Mouse (Mus musculus) forebrain, embryonic 13.5 days (tissue): ENCODE data around the gene Col6a5. TPM values are rescaled to one million over a fixed set of nuclear protein-coding genes. Genes with fewer than 3 reads are reported as not detected.
A peak's percentile ranks its signal among the peaks of the same experiment; 100 is the strongest.
"Not testable (repeated sequence)": the region's sequence is repeated elsewhere in the genome, so short reads cannot be mapped to it uniquely, and the experiment has no call there.

Experiments
- ATAC-seq: fragments of 200-750 bp; cut with Nextera tagmentation; 2 replicates; pipeline ENCODE4 v1.8.0; 2017
- H3K27ac ChIP-seq: fragments of 300-500 bp; sonication (generic); 2 replicates; pipeline ENCODE4 v1.5.1; 2015; ENCODE audit warnings: inconsistent platforms, mild to moderate bottlenecking, moderate library complexity
- H3K27me3 ChIP-seq: fragments of 300-500 bp; sonication (generic); 2 replicates; pipeline ENCODE4 v1.6.1; 2015; ENCODE audit warnings: mild to moderate bottlenecking, inconsistent platforms
- H3K36me3 ChIP-seq: fragments of 300-500 bp; sonication (generic); 2 replicates; pipeline ENCODE4 v1.6.1; 2015; ENCODE audit warnings: mild to moderate bottlenecking, inconsistent platforms; ENCODE audit not compliant: poor library complexity, severe bottlenecking
- H3K4me1 ChIP-seq: fragments of 300-500 bp; sonication (generic); 2 replicates; pipeline ENCODE4 v1.6.1; 2015; ENCODE audit warnings: inconsistent platforms
- H3K4me2 ChIP-seq: fragments of 300-500 bp; sonication (generic); 2 replicates; pipeline ENCODE4 v1.6.1; 2015; ENCODE audit warnings: inconsistent platforms, mild to moderate bottlenecking, moderate library complexity
- H3K4me3 ChIP-seq: fragments of 300-500 bp; sonication (generic); 2 replicates; pipeline ENCODE4 v1.5.1; 2015; ENCODE audit warnings: mild to moderate bottlenecking, inconsistent platforms
- H3K9ac ChIP-seq: fragments of 300-500 bp; sonication (generic); 2 replicates; pipeline ENCODE4 v1.6.1; 2015; ENCODE audit warnings: mild to moderate bottlenecking, inconsistent platforms
- H3K9me3 ChIP-seq: fragments of 300-500 bp; sonication (generic); replicated peaks from 2 replicates; pipeline ENCODE4 v1.6.1; 2016; ENCODE audit warnings: inconsistent platforms
- WGBS: fragments of 180-500 bp; shearing (Covaris S2); methylation state at CpG from one replicate; pipeline ENCODE4 v1.1.7; 2015; 5-methylcytosine and 5-hydroxymethylcytosine counted together
- polyA plus RNA-seq: library from polyadenylated mRNA; unstranded; fragments of >200 nt; fragmentation: Nextera tagmentation; extraction: Ambion mirVana; gene quantifications from 2 replicates; pipeline ENCODE4 v1.2.1, GENCODE M21; 2015

The Col6a5 gene
- polyA plus RNA-seq, 1 experiment from 2014 or later, result 0.06 TPM

GRCm38 (mm10) chr9:105841386-105841785 is 119.1 kb downstream of the Col6a5 start:
- not testable (repeated sequence) for H3K27ac ChIP-seq, H3K9me3 ChIP-seq, H3K36me3 ChIP-seq, H3K4me3 ChIP-seq, H3K9ac ChIP-seq, H3K4me1 ChIP-seq, H3K27me3 ChIP-seq, H3K4me2 ChIP-seq, ATAC-seq
- WGBS, result 72% methylated on average over 5 of the region's 5 CpGs

- no peak overlapping the region for H3K27ac ChIP-seq
- H3K9me3 ChIP-seq, result no peaks in the 10 kb centered on the region
- no peak overlapping the region for H3K4me2 ChIP-seq
- H3K36me3 ChIP-seq, result no peaks in the 10 kb centered on the region
- H3K27me3 ChIP-seq, result no peaks in the 10 kb centered on the region
- no peaks in the 10 kb centered on the region for H3K4me1 ChIP-seq
- no peak overlapping the region for H3K4me3 ChIP-seq
- no peak for ATAC-seq
- 85% methylated on average over 5 of the region's 5 CpGs for WGBS
- no peak overlapping the region for H3K9ac ChIP-seq
Measured at GRCm38 (mm10) chr9:105839147-105839515, 121.3 kb downstream of the Col6a5 start.

- Histone ChIP-seq H3K36me3 (no peaks in the 10 kb centered on the region), H3K27me3 (no peaks in the 10 kb centered on the region), H3K27ac (no peak overlapping the region), H3K4me2 (no peak overlapping the region), H3K4me1 (no peaks in the 10 kb centered on the region), H3K9ac (no peak overlapping the region), H3K9me3 (no peaks in the 10 kb centered on the region), H3K4me3 (no peak overlapping the region)
- no peak for ATAC-seq
- WGBS, result 86% methylated on average over 4 of the region's 4 CpGs
Measured at GRCm38 (mm10) chr9:105838396-105839146, 121.9 kb downstream of the Col6a5 start.

- H3K4me2 ChIP-seq, result no peak overlapping the region
- no peak overlapping the region for H3K9ac ChIP-seq
- H3K36me3 ChIP-seq, result no peaks in the 10 kb centered on the region
- no peaks in the 10 kb centered on the region for H3K4me1 ChIP-seq
- no peak overlapping the region for H3K27ac ChIP-seq
- no peaks in the 10 kb centered on the region for H3K9me3 ChIP-seq
- no peaks in the 10 kb centered on the region for H3K27me3 ChIP-seq
- no peak for ATAC-seq
- no peak overlapping the region for H3K4me3 ChIP-seq
- 91% methylated on average over 7 of the region's 7 CpGs for WGBS
Measured at GRCm38 (mm10) chr9:105835587-105835986, 124.9 kb downstream of the Col6a5 start.

GRCm38 (mm10) chr9:105834799-105835198 is 125.6 kb downstream of the Col6a5 start:
- WGBS, result 49% methylated on average over 4 of the region's 4 CpGs
- no peak for ATAC-seq

GRCm38 (mm10) chr9:105831291-105831690 is 129.2 kb downstream of the Col6a5 start:
- no peak for ATAC-seq
- H3K4me2 ChIP-seq, result no peak overlapping the region
- 0 out of 2 replicates have a peak, but pooled peaks cover 2% of the 10 kb centered on the region for H3K27me3 ChIP-seq
- H3K9me3 ChIP-seq, result no peaks in the 10 kb centered on the region
- no peaks in the 10 kb centered on the region for H3K36me3 ChIP-seq
- no peaks in the 10 kb centered on the region for H3K4me1 ChIP-seq
- no peak overlapping the region for H3K9ac ChIP-seq
- no peak overlapping the region for H3K27ac ChIP-seq
- H3K4me3 ChIP-seq, result no peak overlapping the region
- WGBS, result 94% methylated on average over 9 of the region's 9 CpGs

More at GRCm38 (mm10) chr9:105834799-105835198, 125.6 kb downstream of the Col6a5 start:
- no peaks in the 10 kb centered on the region for H3K9me3 ChIP-seq
- H3K36me3 ChIP-seq, result no peaks in the 10 kb centered on the region
- no peak overlapping the region for H3K4me2 ChIP-seq
- H3K4me1 ChIP-seq, result no peaks in the 10 kb centered on the region
- no peaks in the 10 kb centered on the region for H3K27me3 ChIP-seq
- H3K9ac ChIP-seq, result no peak overlapping the region
- H3K4me3 ChIP-seq, result no peak overlapping the region
- H3K27ac ChIP-seq, result no peak overlapping the region

- H3K36me3 ChIP-seq, result no peaks in the 10 kb centered on the region
- no peaks in the 10 kb centered on the region for H3K9me3 ChIP-seq
- H3K9ac ChIP-seq, result no peak within 1 kb of the TSS
- WGBS, result 19% methylated on average over 20 of the region's 20 CpGs
- peak within 1 kb of the TSS; percentile 23; the same call in 1 of the 2 replicates for H3K4me2 ChIP-seq
- no peak within 1 kb of the TSS for H3K27ac ChIP-seq
- 0 out of 2 replicates have a peak, but pooled peaks cover 2% of the 10 kb centered on the region for H3K27me3 ChIP-seq
- H3K4me1 ChIP-seq, result no peaks in the 10 kb centered on the region
- no peak for ATAC-seq
- no peak within 1 kb of the TSS for H3K4me3 ChIP-seq
Measured at GRCm38 (mm10) chr9:105827791-105828385, 132.6 kb downstream of the Col6a5 start, which contains the start of gene Col6a6. Col6a6 (minus strand) TSS chr9:105828160.

GRCm38 (mm10) chr9:105827076-105827647 is 133.3 kb downstream of the Col6a5 start:
- Histone ChIP-seq H3K27me3 (0 out of 2 replicates have a peak, but pooled peaks cover 2% of the 10 kb centered on the region), H3K4me1 (no peaks in the 10 kb centered on the region), H3K4me2 (no peak overlapping the region), H3K36me3 (no peaks in the 10 kb centered on the region), H3K27ac (no peak overlapping the region), H3K9me3 (no peaks in the 10 kb centered on the region), H3K4me3 (no peak overlapping the region), H3K9ac (no peak overlapping the region)
- 78% methylated on average over 8 of the region's 8 CpGs for WGBS
- ATAC-seq, result no peak

- WGBS, result 89% methylated on average over 6 of the region's 6 CpGs
- Histone ChIP-seq H3K9ac (no peak overlapping the region), H3K9me3 (no peaks in the 10 kb centered on the region), H3K27ac (no peak overlapping the region), H3K36me3 (no peaks in the 10 kb centered on the region), H3K4me2 (no peak overlapping the region), H3K27me3 (no peaks in the 10 kb centered on the region), H3K4me3 (no peak overlapping the region), H3K4me1 (no peaks in the 10 kb centered on the region)
- no peak for ATAC-seq
Measured at GRCm38 (mm10) chr9:105820711-105821110, 139.7 kb downstream of the Col6a5 start.

GRCm38 (mm10) chr9:105819155-105819709 is 141.2 kb downstream of the Col6a5 start:
- 73% methylated on average over 29 of the region's 29 CpGs for WGBS
- ATAC-seq, result no peak

GRCm38 (mm10) chr9:105814436-105814835 is 146.0 kb downstream of the Col6a5 start:
- H3K9ac ChIP-seq, result no peak overlapping the region
- H3K4me1 ChIP-seq, result no peaks in the 10 kb centered on the region
- no peak overlapping the region for H3K27ac ChIP-seq
- no peak overlapping the region for H3K4me3 ChIP-seq
- no peaks in the 10 kb centered on the region for H3K9me3 ChIP-seq
- H3K27me3 ChIP-seq, result no peaks in the 10 kb centered on the region
- no peak for ATAC-seq
- H3K36me3 ChIP-seq, result no peaks in the 10 kb centered on the region
- 82% methylated on average over 5 of the region's 5 CpGs for WGBS
- no peak overlapping the region for H3K4me2 ChIP-seq

More at GRCm38 (mm10) chr9:105819155-105819709, 141.2 kb downstream of the Col6a5 start:
- no peaks in the 10 kb centered on the region for H3K4me1 ChIP-seq
- no peak overlapping the region for H3K4me3 ChIP-seq
- no peaks in the 10 kb centered on the region for H3K9me3 ChIP-seq
- H3K9ac ChIP-seq, result no peak overlapping the region
- H3K27me3 ChIP-seq, result no peaks in the 10 kb centered on the region
- no peak overlapping the region for H3K27ac ChIP-seq
- H3K36me3 ChIP-seq, result no peaks in the 10 kb centered on the region
- no peak overlapping the region for H3K4me2 ChIP-seq

- Histone ChIP-seq H3K9me3 (no peaks in the 10 kb centered on the region), H3K27me3 (no peaks in the 10 kb centered on the region), H3K27ac (no peak overlapping the region), H3K4me3 (no peak overlapping the region), H3K9ac (no peak overlapping the region), H3K4me1 (no peaks in the 10 kb centered on the region), H3K36me3 (no peaks in the 10 kb centered on the region), H3K4me2 (no peak overlapping the region)
- ATAC-seq, result no peak
- 51% methylated on average over 7 of the region's 7 CpGs for WGBS
Measured at GRCm38 (mm10) chr9:105811458-105811857, 149.0 kb downstream of the Col6a5 start.
